13 mouse cellular contexts compared by ENCODE assay signal in the genomic region with DNA sequence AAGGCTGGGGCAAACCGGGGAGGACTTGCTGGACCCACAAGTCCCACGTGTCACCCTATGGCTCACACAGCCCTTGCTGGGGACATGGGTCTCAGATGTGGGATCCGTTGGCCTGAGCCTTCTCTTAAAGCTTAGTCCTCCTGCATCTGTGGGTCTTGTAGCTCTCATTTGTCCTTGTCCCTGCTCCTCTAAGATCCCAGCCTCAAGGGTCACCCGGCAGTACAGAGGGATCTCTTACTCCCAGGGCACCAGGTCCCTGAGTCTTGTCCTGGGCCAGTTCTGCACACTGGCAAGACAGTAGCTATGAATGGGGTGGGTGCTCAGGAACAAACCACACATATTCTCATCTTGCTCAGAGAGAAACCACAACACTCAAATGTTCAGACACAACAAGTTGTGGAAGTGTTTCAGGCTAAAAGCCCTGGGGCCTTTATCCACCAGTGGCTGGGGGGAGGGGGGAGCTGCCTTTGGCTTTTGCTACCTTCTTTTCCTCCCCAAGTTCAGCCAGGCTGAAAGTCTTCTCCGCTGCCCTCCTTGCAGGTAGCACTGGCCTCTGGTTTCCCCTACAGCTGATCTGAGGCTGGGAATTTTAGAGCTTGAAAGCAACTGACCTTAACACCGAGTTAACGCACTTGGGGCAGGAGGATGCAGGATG. TPM values are rescaled to one million over a fixed set of nuclear protein-coding genes. Genes with fewer than 3 reads are reported as not detected.
DNase-seq lines count a peak whose midpoint lies in the region; ATAC-seq lines count a peak whose summit lies in the region.
"Had no signal": no experiment of that assay in that cellular context is flagged by ENCODE, and none has a peak within 500 bp of the region (broad histone marks: within the 10 kb centered on the region; RNA-seq: fewer than 3 reads in every experiment).

A gene (plus strand): TSS at position 627 of the 655 bp plus-strand sequence.

- no peak within 1 kb of the TSS for H3K4me3 ChIP-seq in forebrain, embryonic 11.5 days (ENCODE audit: low read depth, low read length)
- 0 out of 2 replicates have a peak within 1 kb of the TSS, but pooled peaks have one; percentile 11 for H3K4me3 ChIP-seq in midbrain, embryonic 13.5 days (replicated peaks)
- H3K4me3 ChIP-seq: hindbrain, embryonic 15.5 days; lung, embryonic 15.5 days had no signal

- no peak for DNase-seq in left cerebral cortex, adult 18-20 months (ENCODE audit: low spot score in 2 of 2)
- DNase-seq in left cerebral cortex, postnatal 25 days (ENCODE audit: low spot score in 2 of 2) = no peak
- peak; percentile 47 for DNase-seq in T-cell, adult 2 months (ENCODE audit: low spot score)
- no peak for DNase-seq in forebrain, embryonic 11.5 days (ENCODE audit: low spot score)
- DNase-seq in spleen, postnatal 14 days (ENCODE audit: low spot score in 2 of 2) = no peak
- DNase-seq in retina, postnatal 1 day = no peak
- DNase-seq in gastrocnemius, postnatal 10 days = no peak

- H3K4me2 ChIP-seq in forebrain, embryonic 11.5 days (ENCODE audit: low read depth, low read length, severe bottlenecking) = peak within 1 kb of the TSS; percentile 26; the same call in 1 of the 2 replicates
- no peak within 1 kb of the TSS for H3K4me2 ChIP-seq in midbrain, embryonic 13.5 days (replicated peaks)

- 79% methylated on average over 7 of the region's 7 CpGs for WGBS in forebrain, embryonic 11.5 days
- WGBS in midbrain, embryonic 13.5 days = 76% methylated on average over 7 of the region's 7 CpGs

- no peaks in the 10 kb centered on the region; the same call in 1 of the 2 replicates for H3K4me1 ChIP-seq in forebrain, embryonic 11.5 days (replicated peaks; ENCODE audit: control insufficient read depth, insufficient read depth, low read length)
- H3K4me1 ChIP-seq in midbrain, embryonic 13.5 days (replicated peaks) = peaks cover 11% of the 10 kb centered on the region

- ATAC-seq in forebrain, embryonic 11.5 days (replicated peaks; ENCODE audit: low FRiP score) = no peak
- ATAC-seq in midbrain, embryonic 13.5 days = no peak

- no peak within 1 kb of the TSS for H3K27ac ChIP-seq in forebrain, embryonic 11.5 days (ENCODE audit: low read depth, low read length)
- peak within 1 kb of the TSS; percentile 74; the same call in 1 of the 2 replicates for H3K27ac ChIP-seq in midbrain, embryonic 13.5 days

- no peaks in the 10 kb centered on the region for H3K9me3 ChIP-seq in forebrain, embryonic 11.5 days (ENCODE audit: control insufficient read depth, low read length)
- no peaks in the 10 kb centered on the region for H3K9me3 ChIP-seq in midbrain, embryonic 13.5 days
- H3K9me3 ChIP-seq: hindbrain, embryonic 15.5 days; lung, embryonic 15.5 days had no signal

- no peaks in the 10 kb centered on the region for H3K27me3 ChIP-seq in forebrain, embryonic 11.5 days (ENCODE audit: control insufficient read depth, insufficient read depth, low read length)
- no peaks in the 10 kb centered on the region for H3K27me3 ChIP-seq in midbrain, embryonic 13.5 days
- H3K27me3 ChIP-seq: hindbrain, embryonic 15.5 days; lung, embryonic 15.5 days had no signal

- intact Hi-C loops in left cerebral cortex, postnatal 25 days (cut with DNase I) = loop anchor here (5.0 kb wide), 2 partner anchors 76 to 91 kb away; no protein-coding TSS in a partner anchor

- peak within 1 kb of the TSS; percentile 20; the same call in 1 of the 2 replicates for H3K9ac ChIP-seq in forebrain, embryonic 11.5 days (ENCODE audit: low read length)
- 0 out of 2 replicates have a peak within 1 kb of the TSS, but pooled peaks have one; percentile 46 for H3K9ac ChIP-seq in midbrain, embryonic 13.5 days (replicated peaks)
- H3K9ac ChIP-seq: lung, embryonic 15.5 days had no signal

- H3K36me3 ChIP-seq in forebrain, embryonic 11.5 days (ENCODE audit: control insufficient read depth, insufficient read depth, low read length) = no peaks in the 10 kb centered on the region
- no peaks in the 10 kb centered on the region for H3K36me3 ChIP-seq in midbrain, embryonic 13.5 days
- H3K36me3 ChIP-seq: hindbrain, embryonic 15.5 days; lung, embryonic 15.5 days had no signal

RNA-seq across cellular contexts. Expression of the gene that starts here (rescaled TPM):
- 10 to 100 TPM; 11.1 to 13.3 TPM for total RNA-seq in left cerebral cortex, adult 18-20 months (2021)
- total RNA-seq in left cerebral cortex, postnatal 25 days (2021) = 1 to 10 TPM; 3.4 to 3.5 TPM
- 0.41 TPM in 1 of 2 replicates, not detected in the other for polyA plus RNA-seq in forebrain, embryonic 11.5 days (2014; fragmentation: Nextera tagmentation; extraction: Ambion mirVana)
- 0.39 and 0.59 TPM in 2 replicates for polyA plus RNA-seq in midbrain, embryonic 13.5 days (2015; fragmentation: Nextera tagmentation; extraction: Ambion mirVana)
- under 1 TPM; 0.75 to 0.77 TPM for total RNA-seq in gastrocnemius, postnatal 10 days (2021)
- total RNA-seq: adrenal gland, postnatal 25 days; common myeloid progenitor, adult 5-6 weeks had no signal
- polyA plus RNA-seq: neural tube, embryonic 14.5 days had no signal
